Mouse (Mus musculus) lung, postnatal 10 days (tissue): Measurements from ENCODE around the gene Myrip.
A peak's percentile ranks its signal among the peaks of the same experiment; 100 is the strongest.
"Not testable (repeated sequence)": the region's sequence is repeated elsewhere in the genome, so short reads cannot be mapped to it uniquely, and the experiment has no call there.

Experiments used
- DNase-seq: peaks from one replicate; pipeline ENCODE4 v3.0.0; 2021

Gene Myrip

GRCm38 (mm10) chr9:120301213-120301612, at the start of gene Myrip:
Gene Myrip (plus strand): TSS chr9:120301513.
- DNase-seq, result not testable (repeated sequence)

GRCm38 (mm10) chr9:120259805-120260204, 41.5 kb upstream of the Myrip start:
- peak; percentile 13 for DNase-seq

GRCm38 (mm10) chr9:120263994-120264393, 37.3 kb upstream of the Myrip start:
- peak; percentile 16 for DNase-seq

GRCm38 (mm10) chr9:120273083-120273482, 28.2 kb upstream of the Myrip start:
- DNase-seq, result no peak

- no peak for DNase-seq
Measured at GRCm38 (mm10) chr9:120275226-120275625, 26.1 kb upstream of the Myrip start.

GRCm38 (mm10) chr9:120281147-120281546, 20.2 kb upstream of the Myrip start:
- no peak for DNase-seq

- no peak for DNase-seq
Measured at GRCm38 (mm10) chr9:120282461-120283047, 18.8 kb upstream of the Myrip start.

GRCm38 (mm10) chr9:120283556-120283955, 17.8 kb upstream of the Myrip start:
- no peak for DNase-seq

- DNase-seq, result no peak
Measured at GRCm38 (mm10) chr9:120288011-120288410, 13.3 kb upstream of the Myrip start.

GRCm38 (mm10) chr9:120290375-120290774, 10.9 kb upstream of the Myrip start:
- DNase-seq, result no peak

- DNase-seq, result no peak
Measured at GRCm38 (mm10) chr9:120292488-120292887, 8.8 kb upstream of the Myrip start.

GRCm38 (mm10) chr9:120295527-120295926, 5.8 kb upstream of the Myrip start:
- no peak for DNase-seq

GRCm38 (mm10) chr9:120296938-120297337, 4.4 kb upstream of the Myrip start:
- DNase-seq, result no peak

- DNase-seq, result no peak
Measured at GRCm38 (mm10) chr9:120299429-120299828, 1.9 kb upstream of the Myrip start.

GRCm38 (mm10) chr9:120302980-120303452, 1.7 kb downstream of the Myrip start:
- no peak for DNase-seq

GRCm38 (mm10) chr9:120303453-120304299, 2.4 kb downstream of the Myrip start:
- DNase-seq, result peak; percentile 11

- DNase-seq, result no peak
Measured at GRCm38 (mm10) chr9:120304300-120305137, 3.2 kb downstream of the Myrip start.

- no peak for DNase-seq
Measured at GRCm38 (mm10) chr9:120315171-120315570, 13.9 kb downstream of the Myrip start.

- no peak for DNase-seq
Measured at GRCm38 (mm10) chr9:120319099-120319498, 17.8 kb downstream of the Myrip start.

GRCm38 (mm10) chr9:120320573-120320972, 19.3 kb downstream of the Myrip start:
- no peak for DNase-seq

GRCm38 (mm10) chr9:120322702-120323426, 21.6 kb downstream of the Myrip start:
- no peak for DNase-seq

- DNase-seq, result not testable (repeated sequence)
Measured at GRCm38 (mm10) chr9:120331048-120331447, 29.7 kb downstream of the Myrip start.

GRCm38 (mm10) chr9:120338172-120338571, 36.9 kb downstream of the Myrip start:
- no peak for DNase-seq
